Mouse (Mus musculus) erythroblast, embryonic 14.5 days (primary cell): Measurements from ENCODE around the gene Lrrc41. TPM values are rescaled to one million over a fixed set of nuclear protein-coding genes. Genes with fewer than 3 reads are reported as not detected.

ENCODE experiments used
- H3K27me3 ChIP-seq: 2 replicates; pipeline ENCODE4 v1.6.1; 2012; ENCODE audit warnings: inconsistent platforms; ENCODE audit not compliant: control insufficient read depth
- H3K36me3 ChIP-seq: 2 replicates; pipeline ENCODE4 v1.6.1; 2012; ENCODE audit warnings: mild to moderate bottlenecking, inconsistent platforms; ENCODE audit not compliant: control insufficient read depth
- H3K4me1 ChIP-seq: 2 replicates; pipeline ENCODE4 v1.6.1; 2012; ENCODE audit warnings: inconsistent platforms; ENCODE audit not compliant: control insufficient read depth
- H3K4me3 ChIP-seq: replicated peaks from 2 replicates; pipeline ENCODE3; 2012; ENCODE audit warnings: moderate library complexity, mild to moderate bottlenecking, inconsistent platforms
- H3K9me3 ChIP-seq: 2 replicates; pipeline ENCODE4 v1.6.1; 2012; ENCODE audit warnings: low read length, inconsistent platforms, mixed read lengths; ENCODE audit not compliant: control insufficient read depth
- GATA1 ChIP-seq: IDR thresholded peaks from 2 replicates; pipeline ENCODE4 v1.6.1; 2012; ENCODE audit warnings: low read length, inconsistent platforms, mixed read lengths
- TAL1 ChIP-seq: IDR thresholded peaks from 3 replicates; pipeline ENCODE4 v1.6.1; 2012; ENCODE audit warnings: low read length, inconsistent platforms, mixed read lengths
- polyA plus RNA-seq: library from polyadenylated mRNA; stranded (reverse); fragments of >175 nt; gene quantifications from 2 replicates; pipeline ENCODE4 v1.2.3, GENCODE M21; 2012

Lrrc41 gene
- polyA plus RNA-seq, 1 experiment: 1.2 TPM

DNA sequence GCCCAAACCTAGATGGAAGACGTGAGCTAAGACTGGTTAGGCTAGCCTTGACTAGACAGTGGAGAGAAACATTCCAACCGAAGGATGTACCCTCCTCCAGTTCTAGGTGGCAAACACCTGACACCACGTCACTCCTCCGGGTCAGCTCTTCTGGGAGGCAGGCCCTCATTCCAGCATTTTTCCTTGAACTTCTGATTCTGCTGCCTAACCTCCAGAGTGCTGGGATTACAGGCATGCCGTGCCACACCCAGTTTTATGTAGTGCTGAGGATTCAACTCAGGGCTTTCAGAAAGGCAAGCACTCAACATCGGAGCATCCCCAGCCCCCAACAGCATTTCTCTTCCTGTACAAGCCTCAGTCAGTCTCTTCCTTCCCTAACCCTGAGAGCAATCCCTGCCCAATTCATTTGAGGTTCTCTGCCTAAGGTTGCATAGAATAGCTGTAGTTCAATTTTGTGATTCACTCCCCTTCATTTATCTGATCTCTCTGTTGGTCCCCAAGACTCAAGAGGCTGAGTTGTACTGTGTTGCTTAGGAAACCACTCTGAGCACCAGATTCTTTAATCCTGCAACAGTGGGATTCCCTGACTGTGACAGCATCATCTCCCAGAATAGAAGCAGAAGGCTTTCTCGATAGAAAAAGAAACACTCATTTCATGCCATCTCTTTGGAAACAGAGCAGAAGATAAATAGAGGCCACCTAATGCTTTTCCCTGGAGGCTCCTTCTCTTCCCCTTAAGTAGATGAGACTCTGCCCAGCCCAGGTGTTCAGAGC is 65.9 kb downstream of the Lrrc41 start:
- no peak for TF ChIP-seq GATA1
- no peak for TF ChIP-seq TAL1
- peaks cover 52% of the 10 kb centered on the region for H3K27me3 ChIP-seq
- H3K36me3 ChIP-seq: no peaks in the 10 kb centered on the region

GRCm38 (mm10) chr4:116141736-116142135 is 66.7 kb downstream of the Lrrc41 start:
- H3K9me3 ChIP-seq: no peaks in the 10 kb centered on the region; the same call in 1 of the 2 replicates
- TF ChIP-seq TAL1 (no peak), GATA1 (no peak)
- H3K4me1 ChIP-seq: peaks cover 10% of the 10 kb centered on the region
- H3K27me3 ChIP-seq: peaks cover 52% of the 10 kb centered on the region
- H3K36me3 ChIP-seq: no peaks in the 10 kb centered on the region
- no peak overlapping the region for H3K4me3 ChIP-seq

More for the DNA sequence above, 65.9 kb downstream of the Lrrc41 start:
- Histone ChIP-seq H3K9me3 (no peaks in the 10 kb centered on the region; the same call in 1 of the 2 replicates), H3K4me1 (peaks cover 10% of the 10 kb centered on the region), H3K4me3 (no peak overlapping the region)

- no peak overlapping the region for H3K4me3 ChIP-seq
- H3K4me1 ChIP-seq: peaks cover 10% of the 10 kb centered on the region
- H3K27me3 ChIP-seq: peaks cover 52% of the 10 kb centered on the region
- H3K9me3 ChIP-seq: peaks cover 3% of the 10 kb centered on the region
- no peaks in the 10 kb centered on the region for H3K36me3 ChIP-seq
- TF ChIP-seq GATA1 (no peak), TAL1 (no peak)
Measured at GRCm38 (mm10) chr4:116142269-116142668, 67.2 kb downstream of the Lrrc41 start.

DNA sequence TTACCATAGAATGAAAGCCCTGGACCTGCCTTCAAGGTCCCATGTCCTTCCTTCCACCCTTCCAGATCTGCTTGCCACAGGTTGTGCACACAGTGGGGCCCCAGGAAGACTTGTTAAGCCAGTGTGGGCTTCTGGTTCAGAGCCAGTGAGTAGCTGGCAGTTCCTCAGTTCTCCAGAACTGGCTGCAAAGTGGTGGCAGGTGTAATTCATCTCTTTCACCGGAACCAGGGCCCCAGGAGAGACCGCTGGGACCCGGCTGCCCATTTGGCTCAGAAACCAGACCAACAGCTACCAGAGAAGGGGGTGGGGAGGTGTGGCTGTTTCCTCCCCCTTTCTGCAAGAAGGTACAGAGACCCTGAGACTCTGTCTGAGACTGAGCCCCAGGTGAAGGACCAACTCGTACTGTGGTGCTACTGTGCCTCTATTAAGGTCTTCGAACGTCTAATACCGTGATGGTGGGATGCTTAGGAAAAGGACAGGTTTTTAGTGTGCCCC is 68.3 kb downstream of the Lrrc41 start:
- TF ChIP-seq TAL1: no peak
- TF ChIP-seq GATA1: no peak
- Histone ChIP-seq H3K9me3 (peaks cover 5% of the 10 kb centered on the region), H3K36me3 (no peaks in the 10 kb centered on the region), H3K4me3 (no peak overlapping the region), H3K27me3 (peaks cover 54% of the 10 kb centered on the region), H3K4me1 (peaks cover 10% of the 10 kb centered on the region)

GRCm38 (mm10) chr4:116143891-116144717 is 69.0 kb downstream of the Lrrc41 start:
- no peak for TF ChIP-seq TAL1
- TF ChIP-seq GATA1: no peak
- peaks cover 10% of the 10 kb centered on the region for H3K4me1 ChIP-seq
- H3K36me3 ChIP-seq: no peaks in the 10 kb centered on the region
- H3K9me3 ChIP-seq: peaks cover 5% of the 10 kb centered on the region
- H3K27me3 ChIP-seq: peaks cover 54% of the 10 kb centered on the region
- H3K4me3 ChIP-seq: peak overlapping the region; percentile 57

Other genes starting within 250 kb of the Lrrc41 start
- 0.55 and 1.0 TPM in 2 replicates for gene Mob3c, start 247.2 kb upstream of the Lrrc41 start, polyA plus RNA-seq
- gene Mknk1, start 236.1 kb upstream of the Lrrc41 start, polyA plus RNA-seq: 7.1 and 8.0 TPM in 2 replicates
- 0.02 TPM in 1 of 2 replicates, not detected in the other for gene Kncn, start 190.9 kb upstream of the Lrrc41 start, polyA plus RNA-seq
- not detected in 2 replicates for gene 6430628N08Rik, start 184.6 kb upstream of the Lrrc41 start, polyA plus RNA-seq
- gene Dmbx1, start 135.3 kb upstream of the Lrrc41 start, polyA plus RNA-seq: not detected in 2 replicates
- gene Faah, start 57.3 kb upstream of the Lrrc41 start, polyA plus RNA-seq: 0.02 and 0.04 TPM in 2 replicates
- 0.01 and 0.06 TPM in 2 replicates for gene Nsun4, start 21.4 kb upstream of the Lrrc41 start, polyA plus RNA-seq
- gene Uqcrh, start 198 bp upstream of the Lrrc41 start, polyA plus RNA-seq: 12.6 and 16.3 TPM in 2 replicates
- 0.21 and 0.25 TPM in 2 replicates for gene Rad54l, start 48.4 kb downstream of the Lrrc41 start, polyA plus RNA-seq
- 0.10 and 0.18 TPM in 2 replicates for gene Pomgnt1, start 48.6 kb downstream of the Lrrc41 start, polyA plus RNA-seq
- not detected in 2 replicates for gene Lurap1, start 76.1 kb downstream of the Lrrc41 start, polyA plus RNA-seq
- 0.05 TPM in 1 of 2 replicates, not detected in the other for gene Tspan1, start 92.3 kb downstream of the Lrrc41 start, polyA plus RNA-seq
- not detected in 2 replicates for gene 1700042G07Rik, start 98.1 kb downstream of the Lrrc41 start, polyA plus RNA-seq
- gene Gm49337, start 98.1 kb downstream of the Lrrc41 start, polyA plus RNA-seq: not detected in 2 replicates
- gene Pik3r3, start 146.3 kb downstream of the Lrrc41 start, polyA plus RNA-seq: 0.01 and 0.05 TPM in 2 replicates